Mouse (Mus musculus): ENCODE measurements around the gene Kiss1r. TPM values are rescaled to one million over a fixed set of nuclear protein-coding genes. Genes with fewer than 3 reads are reported as not detected.

The Kiss1r gene
- total RNA-seq, 2 experiments from 2014 or later = 5.3 to 10.3 TPM

GRCm38 (mm10) chr10:79920958-79921535 is 4.3 kb downstream of the Kiss1r start, which contains the start of gene R3hdm4:
TSS of gene R3hdm4 (minus strand) at chr10:79921208.
- no peak for DNase-seq (ENCODE audit: low spot score in 2 of 2)

- DNase-seq (ENCODE audit: low spot score in 2 of 2) = no peak
Observed at GRCm38 (mm10) chr10:79921572-79921971, 4.8 kb downstream of the Kiss1r start.

GRCm38 (mm10) chr10:79924998-79925784 is 8.4 kb downstream of the Kiss1r start:
- DNase-seq (ENCODE audit: low spot score in 2 of 2) = peak; percentile 94 to 97

GRCm38 (mm10) chr10:79925785-79926490 is 9.2 kb downstream of the Kiss1r start:
- no peak for DNase-seq (ENCODE audit: low spot score in 2 of 2)

GRCm38 (mm10) chr10:79926491-79927323 is 9.9 kb downstream of the Kiss1r start, which contains the start of gene Arid3a:
TSS of gene Arid3a (plus strand) at chr10:79927043.
- DNase-seq (ENCODE audit: low spot score in 2 of 2) = peak; percentile 84 to 90

- peak in 1 of 2 experiments; percentile 45 for DNase-seq (ENCODE audit: low spot score in 2 of 2)
Observed at GRCm38 (mm10) chr10:79927324-79928029, 10.7 kb downstream of the Kiss1r start.

- DNase-seq (ENCODE audit: low spot score in 2 of 2) = no peak
Observed at GRCm38 (mm10) chr10:79928030-79928694, 11.4 kb downstream of the Kiss1r start.

- DNase-seq (ENCODE audit: low spot score in 2 of 2) = no peak
Observed at GRCm38 (mm10) chr10:79928907-79929701, 12.3 kb downstream of the Kiss1r start.

GRCm38 (mm10) chr10:79929967-79930825 is 13.4 kb downstream of the Kiss1r start:
- no peak for DNase-seq (ENCODE audit: low spot score in 2 of 2)

- DNase-seq (ENCODE audit: low spot score in 2 of 2) = no peak
Observed at GRCm38 (mm10) chr10:79930826-79931186, 14.0 kb downstream of the Kiss1r start.

GRCm38 (mm10) chr10:79931797-79932196 is 15.0 kb downstream of the Kiss1r start:
- no peak for DNase-seq (ENCODE audit: low spot score in 2 of 2)

- no peak for DNase-seq (ENCODE audit: low spot score in 2 of 2)
Observed at GRCm38 (mm10) chr10:79932736-79933135, 16.0 kb downstream of the Kiss1r start.

- no peak for DNase-seq (ENCODE audit: low spot score in 2 of 2)
Observed at GRCm38 (mm10) chr10:79933145-79933679, 16.4 kb downstream of the Kiss1r start.

- no peak for DNase-seq (ENCODE audit: low spot score in 2 of 2)
Observed at GRCm38 (mm10) chr10:79933861-79934260, 17.1 kb downstream of the Kiss1r start.

- DNase-seq (ENCODE audit: low spot score in 2 of 2) = peak in 1 of 2 experiments; percentile 58
Observed at GRCm38 (mm10) chr10:79934272-79934721, 17.5 kb downstream of the Kiss1r start.

- DNase-seq (ENCODE audit: low spot score in 2 of 2) = no peak
Observed at GRCm38 (mm10) chr10:79934794-79935569, 18.2 kb downstream of the Kiss1r start.
